In the genomic region with DNA sequence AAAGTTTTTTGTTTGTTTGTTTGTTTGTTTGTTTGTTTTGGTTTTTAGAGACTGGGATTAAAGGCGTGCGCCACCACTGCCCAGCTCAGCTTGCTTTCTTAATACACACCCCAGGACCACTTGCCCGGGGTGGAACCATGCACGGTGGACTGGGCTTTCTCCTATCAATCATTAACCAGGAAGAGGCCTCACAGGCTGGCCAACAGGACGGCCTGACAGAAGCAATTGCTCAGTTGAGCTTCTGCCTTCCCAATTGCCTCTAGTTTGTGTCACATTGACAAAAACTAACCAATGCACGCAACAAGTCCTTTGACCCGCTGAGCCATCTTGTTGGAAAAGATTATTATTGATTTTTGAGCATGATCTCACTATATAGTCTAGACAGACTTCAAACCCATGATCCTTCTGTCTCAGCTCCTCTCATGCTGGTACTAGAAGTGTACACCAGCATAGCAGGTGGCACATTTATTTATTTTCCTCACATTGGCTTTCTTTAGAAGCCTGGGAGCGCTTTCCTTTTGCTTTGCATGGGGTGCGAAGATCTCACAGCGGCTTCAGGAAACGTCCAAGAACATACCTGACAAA, we compare ENCODE assay signal across 16 mouse cellular contexts. TPM values are rescaled to one million over a fixed set of nuclear protein-coding genes. Genes with fewer than 3 reads are reported as not detected.
DNase-seq lines count a peak whose midpoint lies in the region; ATAC-seq and TF ChIP-seq lines count a peak whose summit lies in the region.
"Had no signal": no experiment of that assay in that cellular context is flagged by ENCODE, and none has a peak within 500 bp of the region (broad histone marks: within the 10 kb centered on the region; RNA-seq: fewer than 3 reads in every experiment).

No protein-coding gene starts in this region.

- no peaks in the 10 kb centered on the region for H3K9me3 ChIP-seq in lung, embryonic 14.5 days (ENCODE audit: low read depth, low read length)
- H3K9me3 ChIP-seq in stomach, embryonic 16.5 days (replicated peaks; ENCODE audit: control insufficient read depth, low read length) = no peaks in the 10 kb centered on the region
- H3K9me3 ChIP-seq: forebrain, embryonic 15.5 days; heart, embryonic 15.5 days; hindbrain, embryonic 13.5 days had no signal

- H3K27ac ChIP-seq in lung, embryonic 14.5 days (ENCODE audit: low read depth) = peak overlapping the region; percentile 69
- no peak overlapping the region; the same call in 1 of the 2 replicates for H3K27ac ChIP-seq in kidney, adult 2 months (ENCODE audit: insufficient read depth, low read depth, low read length)
- H3K27ac ChIP-seq in stomach, embryonic 16.5 days (ENCODE audit: low read length) = peak overlapping the region; percentile 69
- H3K27ac ChIP-seq: forebrain, embryonic 15.5 days; heart, embryonic 15.5 days; hindbrain, embryonic 13.5 days; macrophage had no signal

- no peak overlapping the region for H3K4me2 ChIP-seq in lung, embryonic 14.5 days
- no peak overlapping the region for H3K4me2 ChIP-seq in stomach, embryonic 16.5 days (ENCODE audit: low read depth, low read length)
- H3K4me2 ChIP-seq: forebrain, embryonic 15.5 days; heart, embryonic 15.5 days; hindbrain, embryonic 13.5 days had no signal

- H3K4me3 ChIP-seq in lung, embryonic 14.5 days (ENCODE audit: low read depth, low read length) = no peak overlapping the region
- H3K4me3 ChIP-seq in kidney, adult 2 months (ENCODE audit: insufficient read depth, low read depth, low read length) = no peak overlapping the region
- H3K4me3 ChIP-seq in stomach, embryonic 16.5 days (replicated peaks; ENCODE audit: low read length) = no peak overlapping the region
- H3K4me3 ChIP-seq: forebrain, embryonic 15.5 days; heart, embryonic 15.5 days; hindbrain, embryonic 13.5 days had no signal

- no peak for TF ChIP-seq CTCF in lung, embryonic 14.5 days (IDR thresholded peaks at IDR 0.05; ENCODE audit: low read depth)
- no peak for TF ChIP-seq CTCF in kidney, adult 2 months (conservative IDR thresholded peaks at IDR 0.05; ENCODE audit: insufficient read depth, insufficient read length, low read depth, low read length)

- H3K27me3 ChIP-seq in lung, embryonic 14.5 days (ENCODE audit: insufficient read depth, low read length) = no peaks in the 10 kb centered on the region
- no peaks in the 10 kb centered on the region for H3K27me3 ChIP-seq in kidney, adult 2 months (replicated peaks; ENCODE audit: control insufficient read depth, insufficient read depth, low read length)
- no peaks in the 10 kb centered on the region for H3K27me3 ChIP-seq in stomach, embryonic 16.5 days (ENCODE audit: control insufficient read depth, insufficient read depth, low read length)
- H3K27me3 ChIP-seq: forebrain, embryonic 15.5 days; hindbrain, embryonic 13.5 days had no signal

- H3K4me1 ChIP-seq in lung, embryonic 14.5 days (ENCODE audit: insufficient read depth) = peaks cover 11% of the 10 kb centered on the region
- H3K4me1 ChIP-seq in kidney, adult 2 months (ENCODE audit: control insufficient read depth, insufficient read depth, low read length) = no peaks in the 10 kb centered on the region; the same call in 1 of the 2 replicates
- H3K4me1 ChIP-seq in stomach, embryonic 16.5 days (ENCODE audit: control insufficient read depth, insufficient read depth, low read length) = peaks cover 18% of the 10 kb centered on the region
- H3K4me1 ChIP-seq: forebrain, embryonic 15.5 days had no signal

- no peak for TF ChIP-seq POLR2A in kidney, adult 2 months (IDR thresholded peaks at IDR 0.05; ENCODE audit: low read depth, low read length)

- no peak for DNase-seq in lung, embryonic 14.5 days
- DNase-seq in lung, postnatal 25 days (ENCODE audit: low spot score) = no peak
- peak; percentile 72 for DNase-seq in kidney, adult 2 months
- DNase-seq in kidney, postnatal 4 days = peak; percentile 26 to 54
- DNase-seq in left cerebral cortex, adult 11 months (ENCODE audit: low spot score) = no peak
- DNase-seq in thymus, postnatal 36 days = no peak
- DNase-seq: B cell, adult 2 months; gastrocnemius, postnatal 36 days; right cerebral cortex, postnatal 14 days had no signal

- peak; percentile 41; the same call in 1 of the 2 replicates for ATAC-seq in lung, embryonic 14.5 days (ENCODE audit: insufficient read depth)
- ATAC-seq in stomach, embryonic 16.5 days (ENCODE audit: insufficient read depth, low FRiP score) = peak; percentile 87
- no peak for ATAC-seq in megakaryocyte, adult 5-6 weeks (ENCODE audit: poor library complexity, severe bottlenecking)
- ATAC-seq: forebrain, embryonic 15.5 days had no signal

- H3K36me3 ChIP-seq in lung, embryonic 14.5 days (ENCODE audit: insufficient read depth) = no peaks in the 10 kb centered on the region
- no peaks in the 10 kb centered on the region for H3K36me3 ChIP-seq in kidney, adult 2 months (ENCODE audit: control insufficient read depth, insufficient read depth, low read length)
- H3K36me3 ChIP-seq in stomach, embryonic 16.5 days (ENCODE audit: control insufficient read depth, insufficient read depth, low read length) = no peaks in the 10 kb centered on the region
- H3K36me3 ChIP-seq: forebrain, embryonic 15.5 days; G1E; heart, embryonic 15.5 days; hindbrain, embryonic 13.5 days had no signal

- WGBS in lung, embryonic 14.5 days = 71% methylated on average over 11 of the region's 11 CpGs
- WGBS in kidney, adult 2 months = 60% methylated on average over 11 of the region's 11 CpGs
- 77% methylated on average over 11 of the region's 11 CpGs for WGBS in stomach, embryonic 16.5 days

- no peak overlapping the region for H3K9ac ChIP-seq in lung, embryonic 14.5 days
- H3K9ac ChIP-seq in stomach, embryonic 16.5 days (ENCODE audit: low read length) = no peak overlapping the region
- H3K9ac ChIP-seq: forebrain, embryonic 15.5 days; heart, embryonic 15.5 days; hindbrain, embryonic 13.5 days had no signal

RNA-seq across cellular contexts. Expression of a gene that starts 32.9 kb away (rescaled TPM):
- 48.5 and 54.8 TPM in 2 replicates for polyA plus RNA-seq in lung, embryonic 14.5 days (2014; fragmentation: Nextera tagmentation; extraction: Ambion mirVana)
- polyA plus RNA-seq in kidney, adult 2 months (2012; rRNA removed) = 45.4 and 51.9 TPM in 2 replicates
- 26.1 and 30.4 TPM in 2 replicates for polyA plus RNA-seq in stomach, embryonic 16.5 days (2015; fragmentation: Nextera tagmentation; extraction: Ambion mirVana)
- total RNA-seq in megakaryocyte, adult 5-6 weeks (2015) = 0.91 and 0.93 TPM in 2 replicates
- 1.1 and 1.2 TPM in 2 replicates for total RNA-seq in megakaryocyte, adult 5-6 weeks (2017)
- polyA plus RNA-seq: G1E had no signal

Comparison
In these comparisons a context has a peak if more than half of its experiments do, and no peak if none do; other contexts are left out.
1. DNase-seq: peak in kidney, adult 2 months (single experiment) and kidney, postnatal 4 days (2 of 2); none in lung, embryonic 14.5 days (single experiment), lung, postnatal 25 days (single experiment), left cerebral cortex, adult 11 months (single experiment) and thymus, postnatal 36 days (0 of 2).